Mouse (Mus musculus): ENCODE measurements at regions not wholly inside any gene's neighbourhood (a gene's known extent, or its start where the extent isn't known, plus 50 kb on each side); places are given as distances from the start of the nearest gene placed in this dataset.

- peak; percentile 52 for DNase-seq
These were observed 80.7 kb downstream of the Gm7361 start for GRCm38 (mm10) chr5:26338191-26338590.

DNA sequence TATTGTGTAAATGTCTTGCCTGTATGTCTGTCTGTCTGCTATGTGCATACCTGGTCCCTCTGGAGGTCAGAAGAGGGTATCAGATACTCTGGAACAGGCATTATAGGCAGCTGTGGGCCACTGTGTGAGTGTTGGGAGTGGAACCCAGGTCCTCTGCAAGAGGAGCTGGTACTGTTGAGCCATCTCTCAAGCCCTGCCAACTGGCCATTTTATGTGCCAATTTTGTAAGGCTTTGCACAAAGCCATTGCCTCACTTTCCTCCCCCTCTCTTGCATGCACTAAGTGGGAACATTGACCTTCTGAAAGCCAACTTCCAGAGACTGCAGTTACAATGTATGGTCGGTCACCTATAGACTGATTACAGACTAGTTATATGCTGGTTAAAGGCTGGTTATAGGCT is 81.8 kb downstream of the Gm7361 start:
- DNase-seq: peak; percentile 35

DNA sequence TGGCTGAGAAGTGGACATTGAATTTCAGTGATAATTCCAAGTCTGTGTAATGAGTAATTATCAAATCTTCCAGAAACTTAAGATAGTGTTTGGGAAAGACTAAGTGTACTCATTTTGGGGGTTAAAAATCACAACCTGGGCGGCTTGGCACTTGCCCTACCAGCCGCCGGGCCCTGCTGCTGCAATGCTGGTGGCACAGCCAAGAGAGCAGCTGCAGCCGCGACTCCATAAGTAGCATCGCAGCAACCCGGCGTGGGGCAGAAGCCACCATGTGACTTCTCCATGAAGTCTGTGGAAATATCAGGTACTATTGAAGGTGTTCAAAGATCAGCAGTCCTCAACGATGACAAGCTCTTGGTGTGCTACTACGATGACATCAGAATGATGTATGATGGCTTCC is 97.7 kb downstream of the Gm7361 start:
- DNase-seq: no peak

GRCm38 (mm10) chr5:26359082-26359481 is 101.6 kb downstream of the Gm7361 start:
- no peak for DNase-seq

DNA sequence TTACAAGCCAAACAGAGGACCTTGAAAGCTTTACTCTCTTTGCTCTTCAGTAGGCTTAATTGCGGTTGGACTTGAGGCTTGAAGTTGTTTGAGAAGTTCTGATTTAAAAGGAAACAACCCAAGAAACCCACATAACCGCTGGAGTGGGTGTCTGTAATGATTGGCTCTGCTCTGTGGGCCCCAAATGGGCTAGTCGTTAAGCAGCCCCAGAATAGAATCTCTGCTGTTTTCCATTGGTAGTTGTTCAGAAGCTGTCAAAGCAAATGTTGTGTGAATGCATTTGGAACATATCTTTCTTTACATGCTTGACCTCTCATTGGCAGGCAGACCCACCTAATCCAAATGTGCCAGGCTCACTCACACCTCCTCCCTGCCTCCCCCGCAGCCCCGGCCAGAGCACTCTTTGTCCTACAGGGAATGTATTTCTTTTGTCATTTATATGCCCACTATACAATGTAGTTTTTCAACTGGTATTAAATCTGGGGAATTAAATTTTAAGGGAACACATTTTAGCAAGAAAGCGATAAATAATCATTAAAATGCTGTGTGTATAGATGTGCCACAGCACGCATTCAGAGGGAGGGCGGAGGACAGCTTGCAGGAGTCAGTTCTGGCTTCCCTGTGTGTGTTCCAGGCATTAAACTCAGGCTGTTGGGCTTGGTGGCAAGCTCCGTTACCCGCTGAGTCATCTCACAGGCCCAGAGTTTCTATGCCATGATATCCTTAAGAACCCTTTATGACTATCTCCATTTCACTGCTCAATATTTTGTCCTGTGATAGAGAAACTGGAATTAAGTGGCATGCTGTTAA is 116.9 kb downstream of the Gm7361 start:
- no peak for DNase-seq

- no peak for DNase-seq
These were observed 149.7 kb downstream of the Gm7361 start for GRCm38 (mm10) chr5:26407088-26407672.

DNA sequence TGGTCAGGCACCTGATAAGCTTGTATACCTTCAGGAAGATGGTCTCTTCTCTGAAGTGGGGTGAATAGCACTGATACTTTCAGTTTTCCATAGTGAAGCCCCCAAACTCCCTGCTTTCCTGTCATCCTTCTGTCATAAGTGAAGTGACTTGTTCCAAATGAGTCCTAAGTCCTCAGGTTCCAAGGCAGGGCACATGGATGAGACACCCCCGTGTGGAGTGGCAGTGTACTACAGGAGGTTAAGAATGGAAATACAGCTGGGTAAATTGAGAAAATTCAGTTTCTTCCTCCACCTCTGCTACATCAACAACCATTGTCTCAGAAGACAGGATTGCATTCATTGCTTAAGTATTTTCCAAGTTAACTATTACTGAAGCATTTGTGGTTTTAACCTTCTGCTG is 155.7 kb downstream of the Gm7361 start:
- no peak for DNase-seq

GRCm38 (mm10) chr5:26444331-26445200 is 187.1 kb downstream of the Gm7361 start:
- DNase-seq: no peak

DNA sequence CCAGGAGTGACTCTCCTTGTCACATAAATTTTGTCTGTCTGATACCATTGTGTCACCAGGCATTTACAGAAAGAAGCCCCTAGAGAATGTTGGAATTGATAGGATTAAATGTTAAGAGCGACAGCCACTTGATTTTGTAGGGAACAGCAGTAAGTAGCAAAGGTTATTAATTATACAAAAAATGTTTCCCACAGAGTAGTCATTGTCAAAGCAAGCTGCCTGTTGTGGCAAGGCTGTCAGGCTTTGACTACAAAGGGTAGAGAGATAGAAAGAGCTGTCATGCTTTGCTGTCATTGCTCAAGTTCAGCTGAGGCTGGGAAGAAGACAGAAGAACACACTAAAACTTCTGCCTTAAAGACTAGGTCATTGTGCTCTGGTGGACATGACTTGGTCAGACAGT is 193.8 kb downstream of the Gm7361 start:
- no peak for DNase-seq

GRCm38 (mm10) chr5:26457627-26458026 is 200.1 kb downstream of the Gm7361 start:
- DNase-seq: no peak

DNA sequence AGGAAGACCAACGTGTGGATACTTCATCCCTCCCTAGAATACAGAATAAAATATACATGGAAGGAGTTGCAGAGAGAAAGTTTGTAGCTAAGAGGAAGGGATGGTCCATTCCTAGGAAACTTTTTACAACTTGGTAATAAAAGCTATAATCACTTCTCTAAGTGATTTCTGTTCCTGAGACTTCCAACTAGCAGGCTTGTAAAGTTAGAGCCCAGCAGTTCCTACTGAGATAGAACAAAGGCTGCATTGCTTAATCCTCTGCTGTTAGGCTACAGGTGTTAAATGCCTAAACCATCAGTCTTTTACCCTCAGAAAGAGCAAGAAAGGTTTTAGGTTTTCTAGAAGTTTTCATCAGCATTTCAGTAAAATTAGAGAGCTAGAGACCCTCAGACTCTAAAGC is 209.2 kb downstream of the Gm7361 start:
- no peak for DNase-seq

DNA sequence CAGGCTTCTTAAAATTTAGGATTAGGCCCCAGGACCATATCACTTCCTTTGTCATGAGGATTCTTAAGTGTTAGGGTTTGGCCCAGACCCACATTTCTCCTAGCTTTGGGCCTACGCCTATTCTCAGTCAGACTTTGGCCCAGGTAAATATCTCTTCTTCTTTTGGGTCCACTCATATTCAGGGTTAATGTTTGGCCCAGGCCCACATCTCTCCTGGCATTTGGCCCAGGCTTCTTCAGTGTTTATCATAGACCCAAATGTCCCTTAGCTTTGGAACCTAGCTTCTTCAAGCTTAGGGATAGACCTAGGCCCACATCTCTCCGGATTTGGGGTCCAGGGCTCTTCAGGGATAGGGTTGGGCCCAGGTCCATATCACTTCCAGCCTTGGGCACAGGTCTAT is 228.2 kb downstream of the Gm7361 start:
- peak; percentile 58 for DNase-seq

- DNase-seq: no peak
These were observed 236.5 kb downstream of the Gm7361 start for GRCm38 (mm10) chr5:26494003-26494402.

- DNase-seq: peak; percentile 94
These were observed 240.3 kb downstream of the Gm7361 start for GRCm38 (mm10) chr5:26497641-26498430.

GRCm38 (mm10) chr5:26509525-26510168 is 252.2 kb downstream of the Gm7361 start:
- DNase-seq: no peak

GRCm38 (mm10) chr5:26513039-26513955 is 255.8 kb downstream of the Gm7361 start:
- no peak for DNase-seq

DNA sequence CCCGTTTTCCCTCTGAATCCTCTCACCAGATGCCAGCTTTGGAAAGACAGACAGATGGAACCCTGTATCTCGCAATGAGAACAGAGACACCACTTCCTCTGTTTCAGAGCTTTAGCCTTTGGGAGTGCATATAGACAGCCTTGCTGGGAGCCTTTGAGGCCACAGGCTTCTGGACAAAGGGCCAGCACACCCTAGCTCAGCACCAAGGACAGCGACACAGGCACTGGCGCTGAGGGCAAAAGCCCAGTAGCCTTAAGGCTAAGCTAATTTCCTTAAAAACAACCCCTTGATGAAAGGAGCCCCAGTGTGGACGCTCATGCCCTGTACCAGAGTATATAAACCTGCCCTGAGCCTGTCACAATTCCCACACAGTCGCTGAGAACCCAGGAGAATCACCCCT is 278.1 kb downstream of the Gm7361 start:
- no peak for DNase-seq

GRCm38 (mm10) chr5:26563291-26563690 is 253.7 kb upstream of the Dpp6 start:
- peak; percentile 55 for DNase-seq

- peak; percentile 97 for DNase-seq
These were observed 252.9 kb upstream of the Dpp6 start for GRCm38 (mm10) chr5:26564056-26564455.

DNA sequence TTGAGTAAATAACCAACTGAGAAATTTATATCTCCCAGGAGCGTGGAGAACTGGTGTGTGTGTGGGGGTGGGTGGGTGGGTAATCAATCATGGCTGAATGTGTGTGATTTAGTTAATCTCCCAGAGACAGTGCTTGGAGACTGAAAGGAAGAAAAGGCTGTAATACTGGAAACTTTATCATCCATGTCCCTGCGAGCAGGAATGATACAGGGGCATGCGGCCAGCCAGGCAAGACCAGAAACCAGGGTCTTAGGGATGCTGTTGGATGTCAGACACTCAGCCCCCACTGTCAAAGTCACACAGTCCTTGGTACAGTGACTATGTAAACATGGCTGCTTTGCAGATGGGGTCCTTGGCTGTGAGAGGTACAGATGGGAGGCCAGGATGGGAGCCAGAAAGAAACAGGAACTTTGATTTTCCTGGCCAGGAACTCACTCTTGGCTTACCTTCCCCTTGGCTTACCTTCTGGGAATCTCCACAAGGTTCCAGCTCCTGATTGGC is 244.3 kb upstream of the Dpp6 start:
- DNase-seq: peak; percentile 92

DNA sequence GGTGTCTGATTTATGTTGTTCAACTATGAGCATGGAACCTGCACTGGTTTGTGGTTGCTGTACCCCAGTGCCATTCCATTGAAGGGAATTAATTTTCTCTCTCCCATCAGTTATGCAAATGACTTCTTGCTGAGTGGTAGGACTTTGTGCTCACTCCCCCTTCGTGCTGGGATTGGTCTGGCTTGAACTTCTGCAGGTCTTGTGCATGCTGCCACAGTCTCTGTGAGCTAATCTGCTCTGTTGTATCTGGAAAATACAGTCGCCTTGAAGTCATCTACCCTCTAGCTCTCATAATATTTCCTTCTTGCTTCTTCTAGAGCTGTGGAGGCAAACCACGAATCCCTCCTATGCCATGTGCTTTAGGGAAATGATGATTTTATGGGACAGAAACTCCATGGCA is 243.6 kb upstream of the Dpp6 start:
- DNase-seq: peak; percentile 48

Measured in cerebellum, adult 9-11 months (tissue).